Mouse (Mus musculus) stomach, embryonic 14.5 days (tissue): ENCODE results near the gene Pdss2. TPM values are rescaled to one million over a fixed set of nuclear protein-coding genes. Genes with fewer than 3 reads are reported as not detected.

Experiments
- ATAC-seq: fragments of 200-750 bp; cut with Nextera tagmentation; 2 replicates; pipeline ENCODE4 v1.8.0; 2017; ENCODE audit warnings: low read depth, moderate TSS enrichment; ENCODE audit not compliant: insufficient number of reproducible peaks, insufficient read depth, low FRiP score
- H3K27ac ChIP-seq: fragments of 300-500 bp; sonication (generic); 2 replicates; pipeline ENCODE4 v1.5.1; 2014; ENCODE audit warnings: mild to moderate bottlenecking, low read length, moderate library complexity, mixed read lengths
- H3K27me3 ChIP-seq: fragments of 300-500 bp; sonication (generic); 2 replicates; pipeline ENCODE4 v1.6.1; 2014; ENCODE audit warnings: low read length, control low read depth, mixed read lengths; ENCODE audit not compliant: control insufficient read depth, insufficient read depth
- H3K36me3 ChIP-seq: fragments of 300-500 bp; sonication (generic); 2 replicates; pipeline ENCODE4 v1.6.1; 2014; ENCODE audit warnings: mild to moderate bottlenecking, control low read depth, low read length, moderate library complexity, mixed read lengths; ENCODE audit not compliant: control insufficient read depth, insufficient read depth
- H3K4me1 ChIP-seq: fragments of 300-500 bp; sonication (generic); 2 replicates; pipeline ENCODE4 v1.6.1; 2014; ENCODE audit warnings: low read length, control low read depth, mixed read lengths; ENCODE audit not compliant: control insufficient read depth, insufficient read depth
- H3K4me2 ChIP-seq: fragments of 300-500 bp; sonication (generic); replicated peaks from 2 replicates; pipeline ENCODE4 v1.6.1; 2014; ENCODE audit warnings: low read depth, low read length, control low read depth
- H3K4me3 ChIP-seq: fragments of 300-500 bp; sonication (generic); 2 replicates; pipeline ENCODE4 v1.5.1; 2014; ENCODE audit warnings: low read depth, low read length, control low read depth
- H3K9ac ChIP-seq: fragments of 300-500 bp; sonication (generic); replicated peaks from 2 replicates; pipeline ENCODE4 v1.6.1; 2014; ENCODE audit warnings: low read depth, mild to moderate bottlenecking, control low read depth, low read length, moderate library complexity, mixed read lengths
- H3K9me3 ChIP-seq: fragments of 300-500 bp; sonication (generic); 2 replicates; pipeline ENCODE4 v1.6.1; 2016; ENCODE audit warnings: low read depth, low read length, control low read depth; ENCODE audit not compliant: control insufficient read depth
- WGBS: fragments of 180-500 bp; shearing (Covaris S2); extraction: QIAGEN DNeasy Blood & Tissue Kit; methylation state at CpG from one replicate; pipeline ENCODE4 v1.1.7; 2014; 5-methylcytosine and 5-hydroxymethylcytosine counted together
- polyA plus RNA-seq: library from polyadenylated mRNA; unstranded; fragments of >200 nt; fragmentation: Nextera tagmentation; extraction: Ambion mirVana; gene quantifications from 2 replicates; pipeline ENCODE4 v1.2.1, GENCODE M21; 2014

Gene Pdss2
- polyA plus RNA-seq, 1 experiment from 2014 or later = 13.1 TPM

DNA sequence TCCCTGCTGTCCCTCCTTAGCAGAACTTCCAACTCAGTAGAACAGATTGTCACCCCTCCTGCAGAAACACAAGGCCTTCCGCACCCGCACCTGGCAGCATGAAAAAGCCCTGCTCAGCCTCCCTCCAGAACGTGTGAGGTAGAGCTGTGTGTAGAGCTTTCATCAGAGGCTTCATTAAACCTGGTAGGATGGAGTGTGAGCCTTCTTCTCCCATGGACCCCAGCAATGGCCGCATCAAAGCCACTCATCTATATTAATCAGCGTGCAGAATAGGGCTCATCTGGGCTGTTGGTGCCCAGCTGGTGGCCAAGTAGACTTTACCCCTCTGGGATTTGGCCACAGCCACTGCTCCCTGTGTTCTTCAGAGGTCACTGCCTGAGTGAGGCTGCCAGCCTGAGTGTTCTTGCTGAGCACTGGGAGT is 142.2 kb downstream of the Pdss2 start:
- H3K27me3 ChIP-seq = no peaks in the 10 kb centered on the region
- no peak for ATAC-seq
- no peaks in the 10 kb centered on the region for H3K4me1 ChIP-seq
- H3K27ac ChIP-seq = no peak overlapping the region
- no peaks in the 10 kb centered on the region for H3K9me3 ChIP-seq
- H3K4me2 ChIP-seq = no peak overlapping the region
- no peaks in the 10 kb centered on the region for H3K36me3 ChIP-seq
- no peak overlapping the region for H3K9ac ChIP-seq
- no peak overlapping the region for H3K4me3 ChIP-seq
- 86% methylated on average over 5 of the region's 5 CpGs for WGBS

DNA sequence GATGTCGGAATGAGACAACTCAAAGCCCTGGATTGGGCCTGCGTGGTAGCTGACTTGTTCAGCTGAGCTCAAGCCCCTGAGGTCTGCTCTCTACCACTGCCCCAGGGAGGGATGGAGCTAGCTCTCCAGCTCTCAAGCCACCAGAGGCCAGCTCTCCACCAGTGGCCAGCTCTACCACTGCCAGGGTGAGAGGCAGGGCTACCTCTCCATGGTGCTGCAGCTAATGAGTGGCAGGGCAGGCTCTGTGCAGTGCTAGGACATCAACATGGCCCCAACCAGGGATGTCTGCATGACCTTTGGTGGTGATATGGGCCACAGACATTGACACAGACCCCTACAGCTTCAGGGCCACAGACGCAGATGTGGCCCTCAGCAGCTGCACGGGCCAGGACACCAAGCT is 144.6 kb downstream of the Pdss2 start:
- Histone ChIP-seq H3K36me3 (no peaks in the 10 kb centered on the region), H3K4me1 (no peaks in the 10 kb centered on the region), H3K27ac (no peak overlapping the region), H3K27me3 (no peaks in the 10 kb centered on the region), H3K9me3 (no peaks in the 10 kb centered on the region), H3K4me2 (no peak overlapping the region), H3K9ac (no peak overlapping the region), H3K4me3 (no peak overlapping the region)
- ATAC-seq = no peak
- 83% methylated on average over 4 of the region's 4 CpGs for whole genome bisulfite sequencing

DNA sequence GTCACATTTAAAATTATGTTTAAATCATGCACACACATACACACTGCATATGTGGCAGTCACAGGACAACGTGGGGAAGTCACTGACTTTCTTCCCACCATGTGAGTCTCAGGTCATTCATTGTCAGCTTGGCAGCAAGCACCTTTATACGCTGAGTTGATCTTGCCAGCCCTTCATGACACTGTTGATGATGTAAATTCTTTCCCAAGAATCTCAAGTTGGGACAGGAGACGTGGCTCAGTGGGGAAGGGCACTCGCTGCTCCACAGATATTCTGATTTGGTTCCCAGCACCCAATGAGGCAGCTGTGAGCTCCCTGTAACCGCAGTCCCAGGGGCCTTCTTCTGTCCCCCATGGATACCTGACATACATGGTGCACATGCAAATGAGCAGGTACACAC is 147.3 kb downstream of the Pdss2 start:
- Histone ChIP-seq H3K27me3 (no peaks in the 10 kb centered on the region), H3K9ac (no peak overlapping the region), H3K9me3 (no peaks in the 10 kb centered on the region), H3K4me1 (no peaks in the 10 kb centered on the region), H3K4me3 (no peak overlapping the region), H3K36me3 (no peaks in the 10 kb centered on the region), H3K4me2 (no peak overlapping the region), H3K27ac (no peak overlapping the region)
- 91% methylated on average over 5 of the region's 5 CpGs for WGBS
- ATAC-seq = no peak

DNA sequence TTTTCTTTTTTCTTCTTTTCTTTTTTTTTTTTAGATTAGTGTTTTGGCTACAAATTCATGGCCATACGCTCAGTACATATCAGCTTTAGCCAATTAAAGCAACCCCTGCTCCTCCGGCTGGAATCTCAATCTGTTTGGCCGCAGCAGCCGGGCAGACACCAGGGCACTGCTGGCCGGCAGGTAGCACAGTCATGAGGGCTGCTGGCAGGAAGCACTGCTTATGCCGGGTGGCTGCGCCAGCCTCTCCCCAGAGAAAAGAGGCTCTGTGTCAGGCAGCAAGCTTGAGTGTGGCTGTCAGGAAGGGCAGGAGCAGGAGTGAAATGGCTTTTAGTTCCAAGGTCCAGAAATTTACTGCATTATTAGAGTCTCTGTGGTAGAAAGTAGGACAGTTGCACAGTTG is 151.0 kb downstream of the Pdss2 start:
- ATAC-seq = no peak
- Histone ChIP-seq H3K27me3 (no peaks in the 10 kb centered on the region), H3K4me3 (no peak overlapping the region), H3K4me1 (no peaks in the 10 kb centered on the region), H3K4me2 (no peak overlapping the region), H3K9me3 (no peaks in the 10 kb centered on the region), H3K36me3 (no peaks in the 10 kb centered on the region), H3K9ac (no peak overlapping the region), H3K27ac (no peak overlapping the region)
- WGBS = 86% methylated on average over 7 of the region's 7 CpGs

DNA sequence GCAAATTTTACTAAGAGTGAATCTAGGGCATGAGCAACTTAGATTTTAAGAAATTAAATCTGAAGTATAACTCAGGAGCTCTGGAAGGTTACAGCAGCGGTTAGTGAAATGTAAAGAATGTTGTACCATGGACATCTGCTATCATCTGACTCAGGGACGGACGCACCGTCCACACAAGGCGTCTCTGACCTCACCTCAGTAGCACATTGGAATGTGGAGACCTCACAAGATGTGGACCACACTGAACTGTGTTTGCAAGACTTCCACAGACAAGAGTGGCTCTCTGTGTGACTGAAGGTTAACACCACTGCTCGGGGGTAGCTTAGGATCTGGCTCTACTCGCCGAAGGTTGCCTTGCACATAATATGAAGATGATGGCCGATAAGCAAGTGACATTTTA is 151.7 kb downstream of the Pdss2 start:
- Histone ChIP-seq H3K27me3 (no peaks in the 10 kb centered on the region), H3K4me2 (no peak overlapping the region), H3K4me1 (no peaks in the 10 kb centered on the region), H3K9me3 (no peaks in the 10 kb centered on the region), H3K4me3 (no peak overlapping the region), H3K36me3 (no peaks in the 10 kb centered on the region), H3K9ac (no peak overlapping the region), H3K27ac (no peak overlapping the region)
- 82% methylated on average over 9 of the region's 9 CpGs for WGBS
- ATAC-seq = no peak

DNA sequence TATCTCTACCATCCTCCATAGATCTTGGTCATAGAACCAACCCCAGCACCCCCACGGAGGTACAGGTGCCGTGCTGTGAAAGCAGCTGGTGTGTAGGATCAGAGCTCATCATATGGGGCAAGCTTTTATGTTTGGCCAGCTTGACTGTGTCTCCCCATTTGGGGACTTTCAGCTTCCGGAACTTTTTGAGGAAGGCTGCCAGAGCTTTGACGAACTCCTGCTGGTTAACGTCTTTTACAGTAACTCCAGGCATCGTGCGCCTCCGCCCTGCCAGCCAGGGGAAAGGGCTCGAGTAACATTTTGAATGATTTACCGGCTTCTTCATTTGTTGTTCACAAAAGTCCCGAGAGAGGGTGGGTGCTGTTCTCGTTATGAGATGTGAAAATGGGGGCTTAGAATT is 152.4 kb downstream of the Pdss2 start:
- no peaks in the 10 kb centered on the region for H3K4me1 ChIP-seq
- no peak overlapping the region for H3K27ac ChIP-seq
- ATAC-seq = no peak
- H3K4me2 ChIP-seq = no peak overlapping the region
- no peaks in the 10 kb centered on the region for H3K36me3 ChIP-seq
- no peak overlapping the region for H3K9ac ChIP-seq
- H3K9me3 ChIP-seq = no peaks in the 10 kb centered on the region
- WGBS = 71% methylated on average over 12 of the region's 12 CpGs
- no peak overlapping the region for H3K4me3 ChIP-seq
- H3K27me3 ChIP-seq = no peaks in the 10 kb centered on the region

DNA sequence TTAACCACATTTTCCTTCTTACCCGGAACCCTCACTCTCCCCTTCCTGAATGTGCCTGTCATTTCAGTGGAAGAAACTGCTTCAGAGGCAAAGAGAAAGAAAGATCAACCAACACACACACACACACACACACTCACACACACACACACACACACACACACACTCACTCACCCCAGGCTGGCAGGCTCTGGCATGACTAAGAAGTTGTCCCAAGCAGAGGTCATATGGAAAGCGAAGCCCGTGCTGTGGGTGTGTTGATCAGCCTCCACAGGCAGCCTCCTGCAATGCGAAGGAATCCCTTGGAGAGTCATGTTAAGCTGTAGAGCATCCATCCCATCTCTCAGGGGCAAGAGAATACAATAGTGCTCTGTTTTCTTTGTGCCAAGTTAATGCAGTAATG is 154.0 kb downstream of the Pdss2 start:
- Histone ChIP-seq H3K4me3 (no peak overlapping the region), H3K27ac (no peak overlapping the region), H3K9ac (no peak overlapping the region), H3K36me3 (no peaks in the 10 kb centered on the region), H3K9me3 (no peaks in the 10 kb centered on the region), H3K4me2 (no peak overlapping the region), H3K4me1 (0 out of 2 replicates have a peak, but pooled peaks cover 2% of the 10 kb centered on the region), H3K27me3 (no peaks in the 10 kb centered on the region)
- ATAC-seq = no peak
- WGBS = 86% methylated on average over 4 of the region's 4 CpGs

DNA sequence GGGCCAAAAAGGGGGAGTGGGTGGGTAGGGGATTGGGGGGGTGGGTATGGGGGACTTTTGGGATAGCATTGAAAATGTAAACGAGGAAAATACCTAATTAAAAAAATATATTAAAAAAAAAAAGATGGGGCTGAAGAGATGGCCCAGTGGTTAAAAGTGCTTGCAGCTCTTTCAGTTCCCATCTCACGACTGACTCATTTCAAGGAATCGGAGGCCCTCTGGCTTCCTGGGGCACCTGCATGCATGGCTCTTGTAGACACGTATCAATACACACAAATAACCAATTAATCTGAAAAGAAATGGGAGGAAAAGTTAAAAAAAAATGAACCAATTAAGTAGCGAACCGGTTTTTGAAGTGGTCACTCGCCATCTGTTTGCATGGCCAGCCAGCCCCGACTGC is 155.5 kb downstream of the Pdss2 start:
- WGBS = 91% methylated on average over 8 of the region's 8 CpGs
- no peak overlapping the region for H3K9ac ChIP-seq
- no peak overlapping the region for H3K4me3 ChIP-seq
- ATAC-seq = no peak
- no peaks in the 10 kb centered on the region for H3K36me3 ChIP-seq
- no peak overlapping the region for H3K4me2 ChIP-seq
- no peak overlapping the region for H3K27ac ChIP-seq
- 0 out of 2 replicates have a peak, but pooled peaks cover 2% of the 10 kb centered on the region for H3K4me1 ChIP-seq
- no peaks in the 10 kb centered on the region for H3K9me3 ChIP-seq
- no peaks in the 10 kb centered on the region for H3K27me3 ChIP-seq

DNA sequence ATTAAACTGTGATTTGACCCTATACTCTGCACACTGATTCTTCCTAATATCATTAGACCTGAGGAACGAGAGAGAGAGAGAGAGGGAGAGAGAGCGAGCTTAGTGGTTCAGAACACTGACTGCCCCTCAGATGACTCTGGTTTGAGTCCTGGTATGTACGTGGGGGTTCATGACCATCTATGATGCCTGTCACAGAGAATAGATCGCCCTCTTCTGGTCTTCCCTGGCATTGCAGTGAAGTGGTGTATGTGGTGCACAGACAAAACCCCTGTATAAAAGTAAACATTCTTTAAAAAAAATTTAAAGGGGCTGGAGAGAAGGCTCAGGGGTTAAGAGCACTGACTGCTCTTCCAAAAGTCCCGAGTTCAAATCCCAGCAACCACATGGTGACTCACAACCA is 157.0 kb downstream of the Pdss2 start:
- H3K9me3 ChIP-seq = no peaks in the 10 kb centered on the region
- no peak overlapping the region for H3K27ac ChIP-seq
- no peaks in the 10 kb centered on the region for H3K27me3 ChIP-seq
- H3K9ac ChIP-seq = no peak overlapping the region
- no peak overlapping the region for H3K4me2 ChIP-seq
- no peak for ATAC-seq
- H3K4me1 ChIP-seq = 0 out of 2 replicates have a peak, but pooled peaks cover 2% of the 10 kb centered on the region
- WGBS = 52% methylated on average over 5 of the region's 5 CpGs
- H3K4me3 ChIP-seq = no peak overlapping the region
- H3K36me3 ChIP-seq = no peaks in the 10 kb centered on the region
